16 mouse cellular contexts compared by ENCODE assay signal in genomic region chr8:117340800-117341199, GRCm38 (mm10).
DNase-seq lines count a peak whose midpoint lies in the region; ATAC-seq and TF ChIP-seq lines count a peak whose summit lies in the region.
"Had no signal": no experiment of that assay in that cellular context is flagged by ENCODE, and none has a peak within 500 bp of the region (broad histone marks: within the 10 kb centered on the region; RNA-seq: fewer than 3 reads in every experiment).

No protein-coding gene starts in this region.

- WGBS in kidney, adult 2 months = 74% methylated on average over 12 of the region's 12 CpGs
- WGBS in intestine, embryonic 16.5 days = 81% methylated on average over 12 of the region's 12 CpGs
- 84% methylated on average over 12 of the region's 12 CpGs for WGBS in stomach, embryonic 16.5 days

- H3K4me1 ChIP-seq in kidney, adult 2 months (ENCODE audit: control insufficient read depth, insufficient read depth, low read length) = peaks cover 58% of the 10 kb centered on the region
- peaks cover 82% of the 10 kb centered on the region for H3K4me1 ChIP-seq in intestine, embryonic 16.5 days (ENCODE audit: control insufficient read depth, insufficient read depth, low read length)
- peaks cover 53% of the 10 kb centered on the region for H3K4me1 ChIP-seq in stomach, embryonic 16.5 days (ENCODE audit: control insufficient read depth, insufficient read depth, low read length)

- no peak for ATAC-seq in intestine, embryonic 16.5 days
- no peak for ATAC-seq in stomach, embryonic 16.5 days (ENCODE audit: insufficient read depth, low FRiP score)
- ATAC-seq: inflammation-experienced regulatory T-cells, adult 6 months; midbrain, embryonic 16.5 days had no signal

- TF ChIP-seq POLR2A in kidney, adult 2 months (IDR thresholded peaks at IDR 0.05; ENCODE audit: low read depth, low read length) = no peak

- no peaks in the 10 kb centered on the region for H3K36me3 ChIP-seq in kidney, adult 2 months (ENCODE audit: control insufficient read depth, insufficient read depth, low read length)
- H3K36me3 ChIP-seq in intestine, embryonic 16.5 days (ENCODE audit: control insufficient read depth, insufficient read depth, low read length) = no peaks in the 10 kb centered on the region
- H3K36me3 ChIP-seq in stomach, embryonic 16.5 days (ENCODE audit: control insufficient read depth, insufficient read depth, low read length) = no peaks in the 10 kb centered on the region
- H3K36me3 ChIP-seq: embryonic facial prominence, embryonic 13.5 days; hindbrain, embryonic 10.5 days; limb, embryonic 10.5 days; lung, embryonic 15.5 days had no signal

- no peaks in the 10 kb centered on the region for H3K9me3 ChIP-seq in intestine, embryonic 16.5 days (ENCODE audit: control insufficient read depth, low read length)
- no peaks in the 10 kb centered on the region for H3K9me3 ChIP-seq in stomach, embryonic 16.5 days (replicated peaks; ENCODE audit: control insufficient read depth, low read length)
- H3K9me3 ChIP-seq: embryonic facial prominence, embryonic 13.5 days; hindbrain, embryonic 10.5 days; limb, embryonic 10.5 days; lung, embryonic 15.5 days; megakaryocyte, embryonic 14.5 days had no signal

- H3K27ac ChIP-seq in kidney, adult 2 months (ENCODE audit: insufficient read depth, low read depth, low read length) = no peak overlapping the region
- H3K27ac ChIP-seq in intestine, embryonic 16.5 days (ENCODE audit: low read length) = peak overlapping the region; percentile 94
- H3K27ac ChIP-seq in stomach, embryonic 16.5 days (ENCODE audit: low read length) = peak overlapping the region; percentile 84
- H3K27ac ChIP-seq: embryonic facial prominence, embryonic 13.5 days; hindbrain, embryonic 10.5 days; limb, embryonic 10.5 days; lung, embryonic 15.5 days had no signal

- H3K27me3 ChIP-seq in kidney, adult 2 months (replicated peaks; ENCODE audit: control insufficient read depth, insufficient read depth, low read length) = no peaks in the 10 kb centered on the region
- no peaks in the 10 kb centered on the region for H3K27me3 ChIP-seq in intestine, embryonic 16.5 days (replicated peaks; ENCODE audit: control insufficient read depth, insufficient read depth, low read length)
- no peaks in the 10 kb centered on the region for H3K27me3 ChIP-seq in stomach, embryonic 16.5 days (ENCODE audit: control insufficient read depth, insufficient read depth, low read length)
- H3K27me3 ChIP-seq: embryonic facial prominence, embryonic 13.5 days; lung, embryonic 15.5 days; megakaryocyte, embryonic 14.5 days had no signal

- TF ChIP-seq CTCF in kidney, adult 2 months (conservative IDR thresholded peaks at IDR 0.05; ENCODE audit: insufficient read depth, insufficient read length, low read depth, low read length) = no peak

- no peak overlapping the region; the same call in 1 of the 2 replicates for H3K4me2 ChIP-seq in intestine, embryonic 16.5 days (ENCODE audit: low read depth, low read length)
- no peak overlapping the region for H3K4me2 ChIP-seq in stomach, embryonic 16.5 days (ENCODE audit: low read depth, low read length)
- H3K4me2 ChIP-seq: embryonic facial prominence, embryonic 13.5 days; lung, embryonic 15.5 days had no signal

- H3K4me3 ChIP-seq in kidney, adult 2 months (ENCODE audit: insufficient read depth, low read depth, low read length) = no peak overlapping the region
- no peak overlapping the region for H3K4me3 ChIP-seq in intestine, embryonic 16.5 days (ENCODE audit: low read length)
- H3K4me3 ChIP-seq in stomach, embryonic 16.5 days (replicated peaks; ENCODE audit: low read length) = no peak overlapping the region
- H3K4me3 ChIP-seq: embryonic facial prominence, embryonic 13.5 days; hindbrain, embryonic 10.5 days; limb, embryonic 10.5 days; lung, embryonic 15.5 days had no signal

- H3K9ac ChIP-seq in intestine, embryonic 16.5 days (ENCODE audit: low read depth, low read length) = no peak overlapping the region
- no peak overlapping the region for H3K9ac ChIP-seq in stomach, embryonic 16.5 days (ENCODE audit: low read length)
- H3K9ac ChIP-seq: embryonic facial prominence, embryonic 13.5 days; lung, embryonic 15.5 days had no signal

- peak; percentile 34 for DNase-seq in kidney, adult 2 months
- DNase-seq in kidney, adult 9 months = no peak
- DNase-seq in adrenal gland, adult 2 months = peak; percentile 86
- DNase-seq in layer of hippocampus, postnatal 25 days (ENCODE audit: extremely low spot score in 1 of 2, low spot score in 1 of 2) = no peak
- no peak for DNase-seq in layer of hippocampus, adult 9-11 months
- DNase-seq: cerebellum, adult 18-20 months; kidney, postnatal 4 days had no signal

Comparison
In these comparisons a context has a peak if more than half of its experiments do, and no peak if none do; other contexts are left out.
1. DNase-seq: peak in kidney, adult 2 months (single experiment) and adrenal gland, adult 2 months (single experiment); none in kidney, adult 9 months (single experiment), layer of hippocampus, postnatal 25 days (0 of 2) and layer of hippocampus, adult 9-11 months (single experiment).